Mouse (Mus musculus) G1E (cell line): ENCODE data around the gene Laptm5.

Experiments
- CTCF ChIP-seq: IDR thresholded peaks from 2 replicates; pipeline ENCODE4 v1.5.1; 2012; ENCODE audit warnings: low read depth, low read length, inconsistent platforms, mixed read lengths
- GATA1 ChIP-seq: IDR thresholded peaks from 2 replicates; pipeline ENCODE4 v1.6.1; 2012; ENCODE audit warnings: borderline replicate concordance, low read length, inconsistent platforms, mixed read lengths
- GATA2 ChIP-seq: IDR thresholded peaks from 2 replicates; pipeline ENCODE4 v1.6.1; 2012; ENCODE audit warnings: low read depth, low read length, inconsistent platforms, borderline replicate concordance
- POLR2AphosphoS5 ChIP-seq: IDR thresholded peaks from 2 replicates; pipeline ENCODE4 v1.6.1; 2012; ENCODE audit warnings: low read depth, low read length, inconsistent platforms; ENCODE audit not compliant: insufficient replicate concordance
- TAL1 ChIP-seq: conservative IDR thresholded peaks from 2 replicates; pipeline ENCODE4 v1.6.1; 2012; ENCODE audit warnings: low read depth, low read length, inconsistent platforms, mixed read lengths

DNA sequence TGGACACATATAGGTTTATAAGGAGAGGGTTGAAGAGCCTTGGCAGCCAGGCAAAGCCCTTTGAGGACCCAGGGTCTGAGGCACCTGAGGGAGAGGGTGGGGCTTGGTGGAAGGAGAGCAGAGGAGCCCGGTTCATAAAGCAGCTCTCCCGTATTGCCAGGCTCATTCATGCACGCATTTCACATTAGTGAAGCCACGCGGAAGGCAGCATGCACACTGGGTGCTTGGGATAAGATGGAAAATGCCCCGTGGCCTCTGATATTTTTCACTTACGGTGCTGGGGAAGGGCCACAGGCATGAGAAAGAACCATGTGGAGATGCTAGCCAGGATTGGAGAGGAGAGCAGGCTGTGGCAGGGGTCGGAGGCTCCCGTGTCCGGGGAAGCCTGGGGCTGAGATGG lies 44.2 kb downstream of the Laptm5 start:
- no peak for TF ChIP-seq CTCF
- no peak for TF ChIP-seq POLR2AphosphoS5
- TF ChIP-seq GATA1 = no peak
- no peak for TF ChIP-seq TAL1
- no peak for TF ChIP-seq GATA2
